Mouse (Mus musculus) bone marrow macrophage, adult 2 months (primary cell): ENCODE data around the gene Etl4.

Source experiments
- CTCF ChIP-seq: IDR thresholded peaks from 2 replicates; pipeline ENCODE4 v1.5.1; 2012; ENCODE audit warnings: low read depth, mild to moderate bottlenecking, low read length, moderate library complexity
- POLR2A ChIP-seq: IDR thresholded peaks from 2 replicates; pipeline ENCODE4 v1.6.1; 2012; ENCODE audit warnings: mild to moderate bottlenecking, low read depth, low read length, borderline replicate concordance

- TF ChIP-seq CTCF (no peak), POLR2A (no peak)
These were observed 598.5 kb downstream of the Etl4 start for GRCm38 (mm10) chr2:20507832-20508723.
